Mouse (Mus musculus): ENCODE measurements at regions not wholly inside any gene's neighbourhood (a gene's known extent, or its start where the extent isn't known, plus 50 kb on each side); places are given as distances from the start of the nearest gene placed in this dataset.

DNA sequence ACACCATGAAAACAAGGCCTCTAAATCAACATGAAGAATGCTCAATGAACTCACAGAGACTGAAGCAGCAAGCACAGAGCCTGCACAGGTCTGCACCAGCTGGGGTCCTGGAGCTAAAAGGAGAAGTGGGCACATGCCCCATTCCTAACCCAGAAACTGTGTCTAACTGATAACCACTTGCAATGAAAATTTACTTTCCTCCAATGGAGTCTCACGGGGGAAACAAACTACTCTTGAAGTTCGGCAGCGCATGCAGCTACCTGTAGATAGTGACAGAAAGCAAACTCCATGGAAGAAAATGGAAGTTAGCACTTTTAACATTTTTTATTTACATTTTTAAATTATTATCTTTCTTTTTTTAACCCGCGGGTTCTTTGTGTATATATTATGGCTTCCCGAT is 76.8 kb upstream of the Akap6 start:
- no peak for DNase-seq (ENCODE audit: low spot score)

DNA sequence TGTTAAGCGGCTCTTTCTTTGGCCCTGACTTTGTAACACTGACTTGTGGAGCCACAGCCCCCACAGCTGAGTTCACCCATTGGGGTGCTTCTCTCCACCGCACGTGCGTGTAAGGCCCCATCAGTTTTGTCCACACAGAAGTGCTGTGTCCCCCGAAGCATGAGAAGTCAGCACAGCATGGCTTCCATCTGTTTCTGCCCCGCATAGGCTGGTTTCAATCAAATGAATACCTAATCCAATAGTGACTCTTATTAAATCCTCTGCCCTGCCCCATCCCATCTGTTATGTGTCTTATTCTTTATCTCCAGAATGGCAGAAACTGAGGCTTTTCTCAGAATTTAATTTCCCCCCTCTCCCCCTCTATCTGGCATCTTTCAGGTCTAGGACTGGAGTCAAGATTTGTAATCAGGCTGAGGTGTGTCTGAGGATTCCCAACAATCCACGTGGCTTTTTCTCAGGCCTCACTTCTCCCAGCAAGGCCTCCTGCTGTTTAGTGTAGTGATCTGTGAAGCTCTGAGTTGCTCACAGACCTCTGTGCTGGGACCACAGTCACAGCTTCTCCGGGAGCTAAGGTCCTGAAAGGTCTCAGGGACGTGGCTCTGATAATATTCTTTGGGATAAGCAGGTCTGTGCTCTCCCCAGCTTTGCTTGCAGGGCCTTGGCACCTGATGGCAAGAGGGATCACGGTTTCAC is 75.6 kb upstream of the Akap6 start:
- DNase-seq (ENCODE audit: low spot score), result no peak

DNA sequence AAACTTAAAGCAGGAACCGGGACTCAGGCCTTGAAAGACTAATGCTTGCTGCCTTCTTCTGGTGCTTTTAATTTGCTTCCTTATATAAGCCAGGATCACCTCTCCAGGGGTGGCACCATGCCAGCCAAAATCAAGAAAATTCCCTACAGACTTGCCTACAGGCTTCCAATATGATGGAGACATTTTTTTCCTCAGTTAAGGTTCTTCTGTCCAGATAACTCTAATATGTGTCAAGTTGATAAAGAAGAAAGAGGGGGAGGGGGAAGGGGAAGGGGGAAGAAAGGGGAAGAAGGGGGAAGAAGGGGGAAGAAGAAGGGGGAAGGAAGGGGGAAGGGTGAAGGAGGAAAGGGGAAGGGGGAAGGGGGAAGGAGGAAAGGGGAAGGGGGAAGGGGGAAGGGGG is 74.3 kb upstream of the Akap6 start:
- DNase-seq (ENCODE audit: low spot score), result no peak

DNA sequence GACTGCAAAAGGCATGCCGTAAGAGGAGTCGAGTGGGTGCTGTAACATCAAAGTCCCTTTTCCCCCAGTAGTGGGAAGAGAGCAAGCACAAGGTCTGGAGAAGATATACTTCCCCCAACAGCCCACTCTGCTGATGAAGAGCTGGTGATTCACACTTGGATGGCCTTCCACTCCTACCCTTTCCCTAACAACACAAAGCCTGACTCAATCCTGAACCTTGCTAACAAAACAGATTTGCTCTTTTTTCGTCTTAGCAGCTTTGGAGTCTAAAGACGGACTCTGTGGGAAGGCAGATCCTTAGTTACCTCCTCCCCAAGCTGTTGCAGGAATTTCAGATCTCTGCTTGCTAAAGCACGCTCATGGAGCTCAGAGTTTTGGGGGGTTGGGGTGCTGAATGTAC is 70.4 kb upstream of the Akap6 start:
- no peak for DNase-seq (ENCODE audit: low spot score)

DNA sequence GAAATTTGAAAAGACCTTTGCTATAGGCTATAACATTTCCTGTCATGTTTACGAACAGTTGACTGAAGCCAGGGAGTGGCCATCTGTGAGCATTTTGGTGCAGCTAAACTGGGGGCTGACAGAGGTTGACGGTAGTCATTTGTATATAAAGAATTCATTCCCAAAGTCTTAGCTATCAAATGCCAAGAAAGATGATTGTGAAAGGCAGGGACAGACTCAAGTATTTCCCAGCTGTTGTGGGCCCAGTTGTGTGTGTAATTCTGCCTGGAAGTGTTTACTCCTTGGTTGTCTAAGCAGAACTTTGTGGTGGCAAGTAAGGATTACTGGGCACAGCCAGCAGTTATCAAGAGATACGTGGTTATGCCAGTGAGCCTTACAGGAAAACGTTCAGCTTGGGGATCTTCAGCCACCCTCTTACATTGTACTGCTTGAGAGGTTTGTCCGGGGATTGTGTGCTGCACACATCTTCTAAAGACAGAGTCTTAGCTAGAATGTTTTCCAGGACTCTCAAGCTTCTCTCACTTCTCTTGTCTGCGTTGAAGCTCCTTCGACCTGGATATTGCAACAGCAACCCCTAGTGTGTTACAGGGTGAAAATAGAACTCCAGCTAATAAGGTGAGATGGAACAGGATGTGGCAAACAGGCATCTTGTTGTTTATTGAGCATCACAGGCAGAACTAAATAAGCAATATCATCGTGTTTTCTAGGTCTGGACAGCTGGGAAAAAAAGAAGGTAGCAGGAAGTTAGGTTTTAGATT is 63.9 kb upstream of the Akap6 start:
- peak; percentile 67 for DNase-seq (ENCODE audit: low spot score)

DNA sequence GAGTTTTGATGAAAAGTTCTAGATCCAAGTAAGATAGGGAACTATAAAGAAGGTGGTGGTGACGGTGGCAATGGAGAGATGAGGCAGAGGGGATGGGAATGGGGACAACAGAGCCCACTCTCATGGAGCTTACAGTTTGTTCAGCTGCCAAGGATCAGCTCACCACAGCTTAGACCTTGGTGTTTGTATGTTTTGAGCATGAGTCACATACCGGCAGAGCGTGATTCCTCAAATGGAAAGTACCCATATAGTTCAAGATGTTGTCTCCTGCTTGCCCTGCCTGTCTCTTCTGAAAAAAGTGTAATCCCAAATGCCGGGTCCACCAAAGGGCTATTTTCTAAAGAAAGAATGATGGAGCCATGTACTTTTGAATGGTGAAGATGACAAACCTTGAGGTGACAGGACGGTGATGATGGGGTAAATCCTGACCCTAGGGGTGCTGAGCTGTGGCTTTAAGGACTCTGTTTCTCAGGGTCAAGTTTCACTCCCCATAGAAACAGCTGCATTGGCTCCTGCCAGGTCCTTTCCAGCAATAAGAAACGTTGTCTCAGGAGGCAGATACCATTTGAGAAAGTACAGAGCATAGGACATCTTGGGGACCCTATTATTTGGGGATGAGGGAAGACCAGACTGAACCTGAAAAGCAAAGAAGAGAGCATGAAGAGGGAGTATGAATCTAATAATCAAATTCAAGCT is 62.8 kb upstream of the Akap6 start:
- no peak for DNase-seq (ENCODE audit: low spot score)

DNA sequence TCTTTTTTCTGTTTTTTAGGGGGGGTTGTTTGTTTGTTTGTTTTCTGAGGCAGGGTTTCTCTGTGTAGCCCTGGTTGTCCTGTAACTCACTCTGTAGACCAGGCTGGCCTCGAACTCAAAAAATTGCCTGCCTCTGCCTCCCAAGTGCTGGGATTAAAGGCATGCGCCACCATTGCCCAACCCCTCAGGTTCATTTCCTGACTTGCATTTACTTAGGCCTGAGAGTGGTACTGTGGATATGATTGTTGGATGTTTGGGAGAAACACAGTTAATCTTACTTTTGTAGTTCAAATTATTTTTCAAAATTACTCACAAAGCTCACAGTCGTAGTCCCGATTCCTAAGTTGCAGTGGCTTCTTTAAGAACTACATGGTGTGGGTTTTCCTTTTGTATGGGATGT is 62.3 kb upstream of the Akap6 start:
- DNase-seq (ENCODE audit: low spot score), result no peak

DNA sequence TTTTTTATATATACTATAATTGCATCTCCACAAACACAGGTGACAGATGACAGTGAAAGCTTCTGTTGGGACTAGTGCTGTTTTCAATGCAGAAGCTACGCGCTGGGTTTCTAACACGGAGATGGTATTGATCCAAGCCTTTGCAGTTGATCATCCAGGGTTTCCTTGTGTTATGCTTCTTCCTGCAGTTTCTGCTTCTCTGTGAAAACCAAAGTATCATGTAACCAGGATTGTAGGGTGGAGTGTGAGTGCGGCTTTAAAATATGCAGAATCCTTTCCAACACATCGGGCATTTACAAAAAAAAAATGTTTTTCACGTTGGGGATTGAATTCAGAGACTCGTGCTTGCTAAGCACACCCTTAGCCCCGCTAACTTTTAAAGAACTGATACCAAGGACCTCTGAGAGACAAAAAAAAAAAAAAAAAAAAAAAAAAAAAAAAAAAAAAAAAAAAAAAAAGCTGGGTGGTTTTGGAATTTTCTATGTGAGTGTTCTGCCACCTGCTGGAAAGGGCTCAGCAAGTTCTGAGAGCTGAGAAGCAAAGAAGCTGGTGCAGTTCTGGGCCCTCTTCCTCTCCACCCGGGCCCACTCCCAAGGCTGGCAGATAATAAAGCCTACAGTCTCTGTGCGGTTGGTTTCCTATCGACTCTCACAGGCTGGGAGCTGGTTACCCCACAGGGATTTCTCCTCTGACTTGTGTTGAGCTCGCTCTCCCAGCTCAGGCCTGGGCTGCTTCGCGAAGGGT is 61.5 kb upstream of the Akap6 start:
- peak; percentile 79 for DNase-seq (ENCODE audit: low spot score)

DNA sequence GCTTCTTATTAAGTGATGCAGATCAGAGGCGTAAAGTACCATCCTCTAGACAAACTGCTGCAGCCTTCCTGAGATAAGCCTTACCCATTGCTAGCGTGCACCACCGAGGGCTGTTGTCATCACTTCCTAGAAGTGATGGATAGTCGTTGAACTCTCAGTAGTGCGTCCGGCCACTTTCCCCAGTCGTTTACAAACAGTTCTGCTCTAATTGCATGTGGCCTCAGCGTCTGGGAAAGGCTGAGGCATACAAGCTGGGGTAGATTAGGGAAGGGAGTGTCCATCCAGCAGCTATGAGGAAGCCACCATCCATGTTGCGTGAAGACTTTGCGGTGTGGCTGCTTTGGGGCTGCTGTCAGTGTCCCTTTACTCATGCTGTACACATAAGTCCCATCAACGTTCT is 60.7 kb upstream of the Akap6 start:
- no peak for DNase-seq (ENCODE audit: low spot score)

DNA sequence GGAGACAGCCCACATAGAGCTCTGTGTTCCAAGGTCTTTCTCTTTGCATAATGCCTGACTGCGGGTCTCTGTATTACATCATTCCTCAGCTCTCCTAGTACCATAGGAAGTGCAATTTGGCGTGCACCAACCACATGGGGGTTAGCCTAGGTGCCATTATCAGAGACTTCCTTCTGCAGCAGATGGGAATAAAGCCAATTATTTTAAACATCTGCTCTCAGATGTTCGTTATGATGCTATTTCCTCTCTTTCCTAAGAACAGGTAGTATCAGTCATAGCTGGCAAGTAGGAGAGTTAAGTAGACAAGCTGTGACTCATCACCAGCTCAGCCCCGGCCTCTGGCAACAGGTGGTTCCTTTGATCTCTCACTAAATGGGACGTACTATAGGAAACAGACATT is 55.1 kb upstream of the Akap6 start:
- no peak for DNase-seq (ENCODE audit: low spot score)
